Mouse (Mus musculus) midbrain, embryonic 14.5 days (tissue): ENCODE measurements around the gene Ddx41. TPM values are rescaled to one million over a fixed set of nuclear protein-coding genes. Genes with fewer than 3 reads are reported as not detected.
"Not testable (repeated sequence)": the region's sequence is repeated elsewhere in the genome, so short reads cannot be mapped to it uniquely, and the experiment has no call there.

Experiments
- ATAC-seq: fragments of 200-750 bp; cut with Nextera tagmentation; 2 replicates; pipeline ENCODE4 v1.8.0; 2017; ENCODE audit warnings: moderate number of reproducible peaks, moderate library complexity; ENCODE audit not compliant: low FRiP score, low TSS enrichment
- DNase-seq: peaks from one replicate; pipeline ENCODE4 v3.0.0-alpha.2; 2015
- H3K27ac ChIP-seq: fragments of 300-500 bp; sonication (generic); replicated peaks from 2 replicates; pipeline ENCODE4 v1.5.1; 2014; ENCODE audit warnings: mild to moderate bottlenecking, low read depth, low read length, moderate library complexity
- H3K27me3 ChIP-seq: fragments of 300-500 bp; sonication (generic); 2 replicates; pipeline ENCODE4 v1.6.1; 2014; ENCODE audit warnings: low read length, control low read depth, mixed read lengths; ENCODE audit not compliant: control insufficient read depth, insufficient read depth
- H3K36me3 ChIP-seq: fragments of 300-500 bp; sonication (generic); 2 replicates; pipeline ENCODE4 v1.6.1; 2014; ENCODE audit warnings: low read length, control low read depth; ENCODE audit not compliant: control insufficient read depth, insufficient read depth
- H3K4me1 ChIP-seq: fragments of 300-500 bp; sonication (generic); 2 replicates; pipeline ENCODE4 v1.6.1; 2014; ENCODE audit warnings: mild to moderate bottlenecking, antibody characterized with exemption, low read length, control low read depth; ENCODE audit not compliant: control insufficient read depth, insufficient read depth
- H3K4me2 ChIP-seq: fragments of 300-500 bp; sonication (generic); 2 replicates; pipeline ENCODE4 v1.6.1; 2014; ENCODE audit warnings: mild to moderate bottlenecking, low read length, moderate library complexity
- H3K4me3 ChIP-seq: fragments of 300-500 bp; sonication (generic); replicated peaks from 2 replicates; pipeline ENCODE4 v1.5.1; 2014; ENCODE audit warnings: low read depth, low read length
- H3K9ac ChIP-seq: fragments of 300-500 bp; sonication (generic); replicated peaks from 2 replicates; pipeline ENCODE4 v1.6.1; 2014; ENCODE audit warnings: mild to moderate bottlenecking, low read length, moderate library complexity
- H3K9me3 ChIP-seq: fragments of 300-500 bp; sonication (generic); 2 replicates; pipeline ENCODE4 v1.6.1; 2016; ENCODE audit warnings: low read length, control low read depth, mixed read lengths; ENCODE audit not compliant: control insufficient read depth
- WGBS: fragments of 180-500 bp; shearing (Covaris S2); extraction: QIAGEN DNeasy Blood & Tissue Kit; methylation state at CpG from one replicate; pipeline ENCODE4 v1.1.7; 2014; 5-methylcytosine and 5-hydroxymethylcytosine counted together
- polyA plus RNA-seq: library from polyadenylated mRNA; unstranded; fragments of >200 nt; fragmentation: Nextera tagmentation; extraction: Ambion mirVana; gene quantifications from 2 replicates; pipeline ENCODE4 v1.2.1, GENCODE M21; 2014

Gene Ddx41
- polyA plus RNA-seq, 1 experiment from 2014 or later = 56.2 TPM

DNA sequence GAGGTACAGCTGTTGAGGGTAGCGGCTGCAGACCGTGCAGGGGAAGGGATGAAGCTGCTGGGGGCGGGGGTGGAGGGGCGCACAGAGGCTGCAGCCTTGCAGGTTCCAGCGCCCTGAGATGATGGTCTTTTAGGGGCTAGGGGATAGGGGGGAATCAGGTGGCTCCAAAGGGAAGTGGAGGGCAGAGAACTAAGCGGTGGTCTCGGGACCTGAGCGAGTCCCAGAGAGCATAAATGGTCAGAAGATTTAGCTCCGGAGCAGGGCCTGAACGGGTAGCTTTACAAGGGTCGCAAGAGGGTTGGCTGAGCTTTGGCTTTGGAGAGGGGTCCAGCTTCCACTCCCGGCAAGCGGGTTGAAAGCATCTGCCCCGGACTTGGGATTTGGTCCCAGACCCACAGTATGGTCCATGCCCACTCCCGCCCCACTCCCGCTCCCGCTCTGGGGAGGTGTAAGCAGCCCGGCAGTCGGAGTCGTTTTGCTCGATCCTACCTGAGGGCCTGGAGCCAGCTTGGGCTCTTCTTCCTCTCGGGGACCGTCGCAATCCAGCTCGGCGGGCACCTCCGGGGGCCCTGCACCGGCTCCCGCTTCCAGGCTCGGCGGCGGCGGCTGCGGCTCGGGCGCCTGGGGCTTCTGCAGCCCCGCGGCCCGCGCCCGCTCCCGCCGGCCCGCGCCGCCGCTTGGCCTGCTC, 34.0 kb upstream of the Ddx41 start:
- under 1% methylated on average over 45 of the region's 47 CpGs for WGBS
- no peaks in the 10 kb centered on the region for H3K27me3 ChIP-seq

DNA sequence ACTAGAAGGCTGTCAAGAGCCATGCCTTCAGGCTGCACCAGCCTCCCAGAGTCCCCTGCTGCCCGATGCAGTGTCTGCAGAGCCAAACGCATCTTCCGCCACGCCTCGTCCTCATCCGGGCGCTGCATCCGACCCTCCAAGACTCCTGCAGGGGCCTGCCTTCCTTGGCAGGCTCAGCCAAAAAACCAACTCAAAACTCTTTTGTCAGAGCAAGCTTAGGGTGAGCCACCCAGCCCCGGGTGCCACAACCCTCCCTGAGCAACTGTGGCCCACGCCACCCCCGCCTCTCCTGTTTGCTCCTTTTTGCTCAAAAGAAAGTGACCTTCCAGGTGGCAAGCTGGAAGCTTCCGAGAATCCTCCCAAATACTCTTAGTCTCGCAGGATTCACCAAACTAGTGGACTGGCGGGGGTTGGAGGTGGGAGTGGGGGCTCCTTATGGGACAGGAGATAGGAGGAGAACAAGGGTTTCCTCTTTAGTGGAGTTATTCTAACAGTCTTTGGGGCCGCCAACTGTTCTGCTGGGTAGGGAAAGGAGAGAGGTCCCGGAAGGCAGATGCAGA, 33.3 kb upstream of the Ddx41 start:
- H3K4me2 ChIP-seq = peak overlapping the region; percentile 83
- WGBS = 2% methylated on average over 16 of the region's 16 CpGs
- peaks cover 23% of the 10 kb centered on the region for H3K4me1 ChIP-seq
- peak overlapping the region; percentile 91 for H3K27ac ChIP-seq
- ATAC-seq (no peak), DNase-seq (peak; percentile 55)
- H3K9me3 ChIP-seq = no peaks in the 10 kb centered on the region
- peaks cover 27% of the 10 kb centered on the region for H3K36me3 ChIP-seq
- H3K9ac ChIP-seq = peak overlapping the region; percentile 96
- H3K27me3 ChIP-seq = no peaks in the 10 kb centered on the region
- peak overlapping the region; percentile 95 for H3K4me3 ChIP-seq

More for the DNA sequence above, 34.0 kb upstream of the Ddx41 start:
- H3K9ac ChIP-seq = peak overlapping the region; percentile 96
- H3K36me3 ChIP-seq = peaks cover 22% of the 10 kb centered on the region
- peak; percentile 65 for DNase-seq
- no peaks in the 10 kb centered on the region for H3K9me3 ChIP-seq
- peaks cover 23% of the 10 kb centered on the region for H3K4me1 ChIP-seq
- peak overlapping the region; percentile 91 for H3K27ac ChIP-seq
- H3K4me2 ChIP-seq = peak overlapping the region; percentile 83
- ATAC-seq = peak; percentile 67
- peak overlapping the region; percentile 95 for H3K4me3 ChIP-seq

DNA sequence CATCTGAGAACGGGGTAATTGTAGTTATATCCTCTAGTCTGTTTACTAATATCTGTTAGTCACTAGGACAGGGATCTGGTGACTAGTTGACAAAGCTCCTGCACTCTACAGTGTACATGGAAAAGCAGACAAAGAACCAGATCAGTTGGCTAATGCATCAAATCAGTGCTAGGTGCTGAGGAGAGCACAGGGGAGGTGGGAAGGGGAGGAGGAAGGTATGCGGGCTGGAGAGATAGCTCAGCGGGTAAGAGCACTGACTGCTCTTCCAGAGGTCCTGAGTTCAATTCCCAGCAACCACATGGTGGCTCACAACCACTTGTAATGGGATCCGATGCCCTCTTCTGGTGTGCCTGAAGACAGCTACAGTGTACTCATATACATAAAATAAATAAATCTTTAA, 32.1 kb upstream of the Ddx41 start:
- H3K4me1 ChIP-seq = peaks cover 23% of the 10 kb centered on the region
- not testable (repeated sequence) for H3K9ac ChIP-seq, DNase-seq, ATAC-seq, H3K9me3 ChIP-seq, H3K27ac ChIP-seq, H3K4me2 ChIP-seq, H3K27me3 ChIP-seq, H3K4me3 ChIP-seq
- H3K36me3 ChIP-seq = peaks cover 30% of the 10 kb centered on the region
- 90% methylated on average over 4 of the region's 4 CpGs for WGBS

DNA sequence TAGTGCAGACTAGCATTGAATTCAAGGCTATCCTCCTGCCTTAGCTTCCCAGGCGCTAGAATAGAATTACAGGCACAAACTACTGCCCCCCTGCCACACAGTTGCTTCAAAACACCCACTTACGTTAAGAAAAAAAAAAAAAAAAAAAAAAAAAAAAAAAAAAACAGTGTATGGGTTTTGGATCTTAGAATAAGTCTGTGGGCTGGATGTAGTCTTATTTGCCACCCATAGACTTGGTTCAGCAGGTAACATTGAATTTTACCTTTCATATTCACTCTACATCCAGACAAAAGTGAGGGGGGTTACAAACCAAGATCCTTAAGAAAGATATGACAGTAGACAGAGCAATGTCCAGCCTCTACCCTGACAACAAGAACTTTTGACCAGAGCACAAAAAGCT, 31.5 kb upstream of the Ddx41 start:
- H3K27me3 ChIP-seq = no peaks in the 10 kb centered on the region
- peaks cover 35% of the 10 kb centered on the region for H3K36me3 ChIP-seq
- H3K9ac ChIP-seq = no peak overlapping the region
- H3K4me1 ChIP-seq = peaks cover 23% of the 10 kb centered on the region
- no peak overlapping the region for H3K4me3 ChIP-seq
- H3K4me2 ChIP-seq = no peak overlapping the region
- DNase-seq = no peak
- no peak for ATAC-seq
- H3K27ac ChIP-seq = no peak overlapping the region
- H3K9me3 ChIP-seq = no peaks in the 10 kb centered on the region
- 87% methylated on average over 2 of the region's 2 CpGs for WGBS

DNA sequence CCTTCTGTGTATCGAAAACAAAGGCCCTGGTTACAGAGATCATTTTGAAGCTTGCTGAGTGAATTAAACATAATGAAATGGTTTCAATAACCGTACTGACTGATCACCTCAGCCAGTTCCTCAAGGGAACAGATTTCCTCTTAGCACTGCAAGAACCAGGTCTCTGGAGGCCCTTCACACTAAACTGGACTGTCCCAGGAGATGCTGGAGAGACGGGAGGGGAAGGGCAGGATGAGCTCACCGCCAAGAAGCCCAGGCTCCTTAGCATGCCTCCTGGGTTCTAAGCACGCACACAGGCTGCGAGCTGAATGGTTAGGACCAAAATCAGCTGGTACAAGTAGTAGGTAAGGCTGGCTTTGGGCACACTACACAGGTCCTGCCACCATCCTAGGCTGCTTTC, 30.5 kb upstream of the Ddx41 start:
- ATAC-seq (no peak), DNase-seq (no peak)
- 82% methylated on average over 6 of the region's 6 CpGs for WGBS
- H3K36me3 ChIP-seq = peaks cover 35% of the 10 kb centered on the region
- H3K9ac ChIP-seq = no peak overlapping the region
- H3K4me3 ChIP-seq = no peak overlapping the region
- H3K9me3 ChIP-seq = no peaks in the 10 kb centered on the region
- H3K27ac ChIP-seq = no peak overlapping the region
- H3K27me3 ChIP-seq = no peaks in the 10 kb centered on the region
- H3K4me2 ChIP-seq = no peak overlapping the region
- peaks cover 20% of the 10 kb centered on the region for H3K4me1 ChIP-seq

DNA sequence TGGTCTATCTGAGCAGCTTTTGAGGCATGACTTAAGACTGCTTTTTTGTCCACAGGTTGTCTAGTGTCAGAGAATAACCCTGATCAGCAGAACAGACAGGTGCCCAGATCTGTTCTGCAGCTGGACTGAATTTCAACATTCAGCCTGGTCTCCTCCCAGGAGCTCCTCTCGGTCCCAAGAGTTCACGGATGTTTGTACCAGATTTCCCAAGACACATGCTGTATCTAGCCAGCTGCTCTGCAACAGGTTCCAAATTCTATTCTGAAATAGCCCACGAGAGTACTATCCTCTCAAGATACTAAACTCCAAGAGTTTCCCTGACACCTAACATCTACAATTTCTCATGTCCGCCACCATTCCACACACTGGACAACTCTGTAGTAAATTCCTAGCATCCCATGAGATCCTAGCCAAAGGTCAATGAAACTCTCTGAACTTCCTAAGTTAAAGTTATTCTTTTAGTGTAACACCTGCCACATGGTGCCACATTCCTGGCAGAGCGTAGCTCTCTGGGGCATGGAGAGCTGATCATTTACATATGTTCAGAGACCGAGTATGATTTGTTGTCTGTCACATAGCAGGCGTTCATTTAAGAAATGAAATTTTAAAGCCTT, 26.9 kb upstream of the Ddx41 start:
- Histone ChIP-seq H3K9ac (no peak overlapping the region), H3K27me3 (no peaks in the 10 kb centered on the region), H3K4me1 (peaks cover 1% of the 10 kb centered on the region; the same call in 1 of the 2 replicates), H3K4me2 (no peak overlapping the region), H3K36me3 (peaks cover 36% of the 10 kb centered on the region), H3K4me3 (no peak overlapping the region), H3K27ac (no peak overlapping the region), H3K9me3 (no peaks in the 10 kb centered on the region)
- ATAC-seq (no peak), DNase-seq (no peak)
- 87% methylated on average over 7 of the region's 7 CpGs for WGBS

DNA sequence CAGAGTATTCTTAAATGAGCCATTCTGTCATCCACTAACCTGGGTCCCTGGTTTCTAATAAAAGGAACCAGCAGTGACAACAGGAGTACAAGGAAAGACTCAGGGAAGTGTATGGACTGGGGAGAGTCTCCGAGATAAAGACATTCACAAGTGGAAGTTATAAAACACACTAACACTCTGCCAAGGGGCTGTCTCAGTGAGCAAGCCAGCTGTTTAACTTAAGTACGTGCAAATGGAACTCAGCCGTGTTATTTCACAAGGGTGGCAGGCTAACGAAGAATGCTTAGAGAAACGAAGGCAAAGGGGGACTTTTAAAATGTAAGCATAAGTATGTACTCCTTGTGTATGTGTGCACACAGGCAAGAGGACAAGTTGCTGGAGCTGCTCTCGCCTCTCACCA, 21.0 kb upstream of the Ddx41 start:
- Histone ChIP-seq H3K4me2 (no peak overlapping the region), H3K9ac (no peak overlapping the region), H3K4me1 (no peaks in the 10 kb centered on the region), H3K9me3 (no peaks in the 10 kb centered on the region), H3K4me3 (no peak overlapping the region), H3K27me3 (no peaks in the 10 kb centered on the region), H3K27ac (no peak overlapping the region), H3K36me3 (peaks cover 49% of the 10 kb centered on the region)
- ATAC-seq (no peak), DNase-seq (no peak)
- 94% methylated on average over 6 of the region's 6 CpGs for WGBS

DNA sequence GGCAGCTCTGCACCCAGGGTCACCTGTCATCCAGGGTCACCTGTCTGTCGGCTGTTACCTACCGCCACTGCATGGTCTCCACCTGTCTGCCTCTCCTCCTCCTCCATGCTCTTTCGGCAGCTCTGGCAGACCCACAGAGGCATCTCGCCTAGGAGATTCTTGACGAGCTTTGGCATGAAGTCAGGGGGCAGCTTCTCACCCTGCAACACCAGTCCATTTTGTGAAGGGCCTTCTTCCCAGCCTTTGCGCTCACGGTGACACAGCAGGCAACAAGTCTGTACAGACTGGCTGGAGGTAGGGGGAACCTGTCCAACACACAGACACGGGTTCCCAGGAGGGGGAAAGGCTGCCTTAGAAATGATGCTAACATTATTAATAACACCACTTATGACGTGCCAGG, 19.5 kb upstream of the Ddx41 start:
- no peak overlapping the region for H3K27ac ChIP-seq
- H3K4me3 ChIP-seq = no peak overlapping the region
- H3K9ac ChIP-seq = no peak overlapping the region
- no peaks in the 10 kb centered on the region for H3K27me3 ChIP-seq
- H3K9me3 ChIP-seq = no peaks in the 10 kb centered on the region
- H3K4me1 ChIP-seq = no peaks in the 10 kb centered on the region
- DNase-seq (no peak), ATAC-seq (no peak)
- peaks cover 57% of the 10 kb centered on the region for H3K36me3 ChIP-seq
- H3K4me2 ChIP-seq = no peak overlapping the region
- WGBS = 96% methylated on average over 9 of the region's 9 CpGs

DNA sequence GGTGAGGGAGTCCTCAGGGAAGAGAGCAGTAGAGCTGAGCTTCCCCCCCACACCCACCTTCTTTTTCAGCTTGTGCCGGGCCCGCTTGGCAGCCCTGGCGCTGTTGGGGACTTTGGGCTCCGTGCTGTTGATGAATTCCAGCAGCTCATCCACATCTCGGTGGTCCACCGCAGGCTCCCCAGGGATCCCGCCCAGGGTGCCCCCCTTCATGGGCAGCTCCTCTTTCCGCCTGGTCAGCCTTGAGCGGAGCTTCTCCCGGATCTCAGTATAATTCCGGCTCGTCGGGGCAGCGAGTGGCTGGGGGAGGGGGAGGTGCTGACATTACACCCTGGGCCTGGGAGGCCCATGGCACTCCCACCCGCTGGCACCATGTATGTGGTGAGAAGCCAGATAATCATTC, 12.6 kb upstream of the Ddx41 start:
- DNase-seq = no peak
- WGBS = 89% methylated on average over 15 of the region's 15 CpGs
- no peak for ATAC-seq

More for the DNA sequence above, 12.6 kb upstream of the Ddx41 start:
- Histone ChIP-seq H3K4me2 (no peak overlapping the region), H3K36me3 (peaks cover 97% of the 10 kb centered on the region), H3K27ac (no peak overlapping the region), H3K4me3 (no peak overlapping the region), H3K27me3 (no peaks in the 10 kb centered on the region), H3K4me1 (no peaks in the 10 kb centered on the region), H3K9me3 (no peaks in the 10 kb centered on the region), H3K9ac (no peak overlapping the region)
